Mouse (Mus musculus) ES-Bruce4 (cell line): ENCODE measurements at regions not wholly inside any gene's neighbourhood (a gene's known extent, or its start where the extent isn't known, plus 50 kb on each side); places are given as distances from the start of the nearest gene placed in this dataset.

Experiments
- H3K27ac ChIP-seq: 2 replicates; pipeline ENCODE4 v1.5.1; 2012; ENCODE audit warnings: low read length, inconsistent platforms; ENCODE audit not compliant: insufficient read depth
- H3K27me3 ChIP-seq: 2 replicates; pipeline ENCODE4 v1.6.1; 2012; ENCODE audit warnings: mild to moderate bottlenecking, low read length, inconsistent platforms; ENCODE audit not compliant: control insufficient read depth, poor library complexity, insufficient read depth, severe bottlenecking
- H3K36me3 ChIP-seq: 2 replicates; pipeline ENCODE4 v1.6.1; 2012; ENCODE audit warnings: inconsistent platforms, mild to moderate bottlenecking, low read length, moderate library complexity; ENCODE audit not compliant: control insufficient read depth, poor library complexity, insufficient read depth, severe bottlenecking
- H3K4me1 ChIP-seq: one replicate; pipeline ENCODE4 v1.8.1; 2011; ENCODE audit warnings: low read length; ENCODE audit not compliant: control insufficient read depth, insufficient read depth
- H3K4me3 ChIP-seq: 2 replicates; pipeline ENCODE4 v1.5.1; 2011; ENCODE audit warnings: low read depth, mild to moderate bottlenecking, low read length
- H3K9ac ChIP-seq: 2 replicates; pipeline ENCODE4 v1.6.1; 2012; ENCODE audit warnings: low read depth, mild to moderate bottlenecking, inconsistent platforms; ENCODE audit not compliant: poor library complexity, severe bottlenecking
- H3K9me3 ChIP-seq: replicated peaks from 2 replicates; pipeline ENCODE4 v1.6.1; 2012; ENCODE audit warnings: mild to moderate bottlenecking, low read length, inconsistent platforms; ENCODE audit not compliant: control insufficient read depth, poor library complexity, insufficient read depth, severe bottlenecking
- CTCF ChIP-seq: IDR thresholded peaks from one replicate; pipeline ENCODE4 v1.8.1; 2011; ENCODE audit warnings: low read depth, low read length
- EP300 ChIP-seq: IDR thresholded peaks from 2 replicates; pipeline ENCODE4 v1.6.1; 2011; ENCODE audit warnings: low read depth, low read length; ENCODE audit not compliant: insufficient read depth
- POLR2A ChIP-seq: IDR thresholded peaks from one replicate; pipeline ENCODE4 v1.8.1; 2011; ENCODE audit warnings: low read length; ENCODE audit not compliant: insufficient read depth

- no peak overlapping the region for H3K4me3 ChIP-seq
- TF ChIP-seq CTCF, result no peak
- no peak for TF ChIP-seq POLR2A
- TF ChIP-seq EP300, result no peak
- no peaks in the 10 kb centered on the region for H3K36me3 ChIP-seq
- no peaks in the 10 kb centered on the region for H3K9me3 ChIP-seq
- no peak overlapping the region for H3K27ac ChIP-seq
- no peak overlapping the region for H3K9ac ChIP-seq
- no peaks in the 10 kb centered on the region for H3K4me1 ChIP-seq
- no peaks in the 10 kb centered on the region for H3K27me3 ChIP-seq
Observed at GRCm38 (mm10) chr19:59831304-59831703, 112.2 kb downstream of the Rab11fip2 start.

- H3K4me3 ChIP-seq, result no peak overlapping the region
- no peak overlapping the region for H3K9ac ChIP-seq
- H3K9me3 ChIP-seq, result no peaks in the 10 kb centered on the region
- H3K4me1 ChIP-seq, result no peaks in the 10 kb centered on the region
- H3K27me3 ChIP-seq, result no peaks in the 10 kb centered on the region
- TF ChIP-seq CTCF, result no peak
- no peak for TF ChIP-seq POLR2A
- TF ChIP-seq EP300, result no peak
- no peaks in the 10 kb centered on the region for H3K36me3 ChIP-seq
- no peak overlapping the region for H3K27ac ChIP-seq
Observed at GRCm38 (mm10) chr19:59837138-59837537, 106.3 kb downstream of the Rab11fip2 start.

GRCm38 (mm10) chr19:59837628-59838027, 105.8 kb downstream of the Rab11fip2 start:
- Histone ChIP-seq H3K27me3 (no peaks in the 10 kb centered on the region), H3K9ac (no peak overlapping the region)
- no peak for TF ChIP-seq CTCF

GRCm38 (mm10) chr19:59844270-59844669, 99.2 kb downstream of the Rab11fip2 start:
- no peaks in the 10 kb centered on the region for H3K27me3 ChIP-seq
- no peak overlapping the region for H3K4me3 ChIP-seq
- TF ChIP-seq EP300 (no peak), POLR2A (no peak), CTCF (no peak)

More at GRCm38 (mm10) chr19:59837628-59838027, 105.8 kb downstream of the Rab11fip2 start:
- Histone ChIP-seq H3K36me3 (no peaks in the 10 kb centered on the region), H3K9me3 (no peaks in the 10 kb centered on the region), H3K27ac (no peak overlapping the region), H3K4me1 (no peaks in the 10 kb centered on the region), H3K4me3 (no peak overlapping the region)

GRCm38 (mm10) chr19:59846807-59847206, 96.6 kb downstream of the Rab11fip2 start:
- H3K27ac ChIP-seq, result no peak overlapping the region
- no peak overlapping the region for H3K4me3 ChIP-seq
- no peaks in the 10 kb centered on the region for H3K36me3 ChIP-seq
- no peak overlapping the region for H3K9ac ChIP-seq
- H3K9me3 ChIP-seq, result no peaks in the 10 kb centered on the region
- H3K4me1 ChIP-seq, result no peaks in the 10 kb centered on the region
- TF ChIP-seq EP300, result no peak
- TF ChIP-seq CTCF, result no peak
- no peak for TF ChIP-seq POLR2A
- no peaks in the 10 kb centered on the region for H3K27me3 ChIP-seq

More at GRCm38 (mm10) chr19:59844270-59844669, 99.2 kb downstream of the Rab11fip2 start:
- Histone ChIP-seq H3K4me1 (no peaks in the 10 kb centered on the region), H3K9ac (no peak overlapping the region), H3K36me3 (no peaks in the 10 kb centered on the region), H3K9me3 (no peaks in the 10 kb centered on the region), H3K27ac (no peak overlapping the region)

GRCm38 (mm10) chr19:59850696-59851095, 92.8 kb downstream of the Rab11fip2 start:
- Histone ChIP-seq H3K27ac (no peak overlapping the region), H3K4me3 (no peak overlapping the region), H3K9me3 (no peaks in the 10 kb centered on the region), H3K36me3 (no peaks in the 10 kb centered on the region), H3K9ac (no peak overlapping the region), H3K4me1 (no peaks in the 10 kb centered on the region), H3K27me3 (no peaks in the 10 kb centered on the region; the same call in 1 of the 2 replicates)
- TF ChIP-seq CTCF (no peak), EP300 (no peak), POLR2A (no peak)
